Mouse (Mus musculus): ENCODE data around the gene Mrm3.
"Not testable (repeated sequence)": the region's sequence is repeated elsewhere in the genome, so short reads cannot be mapped to it uniquely, and the experiment has no call there.

The Mrm3 gene

DNA sequence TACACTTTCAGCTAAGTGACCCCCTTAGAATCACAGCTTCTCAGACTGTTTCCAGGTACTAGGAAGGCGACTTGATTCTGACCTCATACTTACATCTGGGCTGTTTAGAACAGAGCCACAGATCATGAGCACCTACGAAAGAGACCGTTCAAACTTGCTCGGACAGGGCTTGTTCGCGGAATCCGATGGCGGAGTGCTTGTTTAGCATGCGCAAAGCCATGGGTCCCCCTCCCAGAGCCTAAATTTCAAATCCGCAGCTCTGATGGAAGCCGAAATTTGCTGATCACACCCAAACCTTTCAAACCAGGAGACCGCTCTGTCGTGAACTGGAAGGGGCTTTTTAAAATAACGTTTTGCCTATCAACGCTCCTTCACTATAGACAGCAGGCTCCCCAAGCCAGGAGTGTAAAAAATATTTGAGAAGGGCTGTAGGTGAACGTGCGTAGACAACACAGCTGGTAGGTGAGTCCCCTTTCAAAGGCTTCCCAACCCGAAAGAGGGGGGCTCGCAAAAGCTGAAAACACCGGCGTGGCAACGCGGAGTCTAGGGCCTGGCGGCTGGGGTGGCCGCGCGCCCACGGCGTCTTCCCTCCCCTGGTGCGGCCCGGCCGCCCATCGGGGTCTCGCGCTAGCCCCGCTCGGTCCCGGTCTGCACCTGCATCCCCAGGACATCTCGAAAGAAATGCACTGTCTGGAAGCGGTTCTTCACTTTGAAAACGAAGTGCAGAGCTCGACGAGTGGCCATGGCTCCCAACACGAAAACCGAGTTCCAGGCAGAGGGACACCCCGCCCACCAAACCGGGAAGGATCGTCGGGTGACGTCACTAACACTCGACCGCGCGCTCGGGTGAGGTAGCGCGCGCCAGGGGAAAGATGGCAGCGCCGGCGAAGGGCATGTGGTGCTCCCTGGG is at the start of gene Mrm3, which contains the start of gene Glod4:
TSS of gene Mrm3 (plus strand) at position 815 of the 910 bp plus-strand sequence.
TSS of gene Glod4 (minus strand) at position 825 of the 910 bp plus-strand sequence.
- DNase-seq: peak; percentile 91

DNA sequence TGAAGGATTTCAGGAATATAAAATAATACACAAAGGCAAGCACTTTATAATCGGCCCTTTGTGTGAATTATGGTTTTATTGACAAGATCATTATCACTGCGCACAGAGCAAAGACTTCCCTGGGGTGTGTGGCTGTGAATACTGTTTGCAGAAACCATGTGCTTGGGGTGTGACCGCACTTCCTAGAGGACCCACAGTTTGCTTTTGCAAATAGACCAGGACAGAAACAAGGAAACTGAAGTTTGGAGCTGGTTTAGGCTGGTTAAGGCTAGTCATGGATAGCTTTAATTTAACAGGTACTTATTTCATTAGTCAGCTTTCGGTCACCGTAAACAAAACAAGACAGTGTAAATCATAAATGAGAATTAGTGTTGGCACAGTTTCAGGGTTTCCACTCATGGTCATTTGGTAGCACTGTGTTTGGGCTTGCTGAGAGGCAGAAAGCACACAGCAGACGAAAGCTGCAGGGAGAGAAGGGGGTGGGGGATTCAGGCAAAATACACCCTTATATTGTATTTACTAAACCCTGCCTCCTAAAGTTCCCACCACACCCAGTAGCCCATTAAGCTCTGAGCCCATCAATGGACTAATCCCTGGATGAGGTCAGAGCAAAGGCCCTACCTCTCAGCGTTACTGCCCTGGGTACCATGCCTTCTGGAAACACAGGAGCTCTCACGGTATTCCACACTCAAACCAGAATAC is 47.1 kb upstream of the Mrm3 start:
- no peak for DNase-seq

GRCm38 (mm10) chr11:76196977-76197469 is 46.5 kb upstream of the Mrm3 start:
- no peak for DNase-seq

- DNase-seq: peak; percentile 90
Observed at GRCm38 (mm10) chr11:76201761-76202674, 41.5 kb upstream of the Mrm3 start.

GRCm38 (mm10) chr11:76206793-76207192 is 36.7 kb upstream of the Mrm3 start:
- no peak for DNase-seq

DNA sequence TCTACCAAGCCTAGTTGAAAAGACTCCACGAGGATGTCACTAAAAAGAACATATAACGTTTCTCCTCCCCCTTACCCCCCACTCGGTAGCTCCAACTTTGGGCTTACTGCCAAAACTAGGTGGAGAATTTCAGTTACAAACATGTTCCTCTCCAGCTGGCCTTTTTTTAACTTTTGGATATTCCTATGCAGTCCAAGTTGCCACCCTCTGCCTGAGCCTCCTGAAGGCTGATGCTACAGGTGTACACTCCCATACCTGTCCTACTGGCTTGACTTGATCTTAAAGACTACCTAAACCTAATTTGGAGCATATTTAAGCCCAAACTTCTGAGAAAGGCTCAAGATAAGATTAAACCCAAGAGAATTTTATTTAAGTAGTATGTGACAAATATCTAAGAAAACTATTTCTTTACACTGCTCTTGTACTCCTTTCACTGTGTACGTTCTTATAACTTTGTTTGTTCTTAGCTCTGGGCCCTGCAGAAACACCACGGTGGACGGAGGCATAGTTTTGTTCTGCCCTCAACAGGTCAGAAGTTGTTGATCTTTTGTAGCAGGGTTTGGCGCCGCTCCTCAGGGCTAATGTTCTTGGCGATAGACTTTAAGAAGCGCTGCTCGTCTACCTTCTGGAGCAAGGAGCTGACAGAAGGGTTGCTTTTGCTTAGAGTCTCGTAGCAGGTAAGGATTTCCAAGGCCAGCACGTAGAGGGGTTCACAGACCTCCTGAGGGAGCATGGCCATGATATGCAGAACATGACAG is 33.1 kb upstream of the Mrm3 start:
- no peak for DNase-seq

- DNase-seq: not testable (repeated sequence)
Observed at GRCm38 (mm10) chr11:76211595-76211994, 31.9 kb upstream of the Mrm3 start.

GRCm38 (mm10) chr11:76213841-76214240 is 29.7 kb upstream of the Mrm3 start:
- DNase-seq: no peak

GRCm38 (mm10) chr11:76215011-76215410 is 28.5 kb upstream of the Mrm3 start:
- no peak for DNase-seq

GRCm38 (mm10) chr11:76216049-76216540 is 27.4 kb upstream of the Mrm3 start:
- DNase-seq: no peak

GRCm38 (mm10) chr11:76216681-76217389 is 26.7 kb upstream of the Mrm3 start:
- DNase-seq: no peak

DNA sequence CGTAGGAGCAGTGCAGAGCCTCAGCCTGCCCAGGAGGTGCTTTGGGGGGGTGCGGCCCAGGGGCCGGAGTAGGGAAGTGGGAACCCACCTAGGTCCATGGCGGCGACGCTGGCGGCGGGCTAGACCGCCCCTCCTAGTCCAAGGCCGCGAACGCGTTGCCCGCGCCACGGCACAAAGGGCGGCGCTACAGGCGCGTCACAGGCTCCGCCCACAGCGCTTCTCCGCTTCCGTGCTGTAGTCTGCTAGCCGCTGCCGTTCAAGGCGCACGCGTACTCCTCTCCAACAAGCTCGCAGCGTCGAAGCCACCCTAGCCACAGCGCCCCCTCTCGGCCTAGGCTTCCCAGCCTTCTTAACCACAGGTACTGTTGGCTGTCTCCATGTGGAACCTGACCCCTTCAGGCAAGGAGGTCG is 26.1 kb upstream of the Mrm3 start, which contains the start of the genes Dbil5 and Gemin4:
TSS of gene Dbil5 (plus strand) at position 219 of the 411 bp plus-strand sequence.
TSS of gene Gemin4 (minus strand) at position 275 of the 411 bp plus-strand sequence.
- peak; percentile 95 for DNase-seq

- DNase-seq: no peak
Observed at GRCm38 (mm10) chr11:76224631-76225030, 18.9 kb upstream of the Mrm3 start.

DNA sequence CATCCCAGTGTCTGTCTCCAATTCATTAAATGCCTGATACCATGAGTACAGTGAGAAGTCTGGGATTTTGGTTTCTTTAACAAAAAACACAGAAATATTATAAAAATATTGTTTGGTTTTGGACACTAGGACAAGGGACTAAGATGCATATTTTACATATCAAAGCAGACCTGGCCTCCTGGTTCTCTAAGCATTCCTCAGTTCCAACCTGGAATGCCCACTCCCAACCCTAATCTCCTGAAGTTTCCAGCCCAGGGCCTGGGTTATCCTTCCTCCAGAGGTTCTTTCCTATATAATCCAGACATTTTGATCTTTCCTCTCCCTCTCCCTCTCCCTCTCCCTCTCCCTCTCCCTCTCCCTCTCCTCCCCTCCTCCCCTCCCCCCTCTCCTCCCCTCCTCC is 18.5 kb upstream of the Mrm3 start:
- DNase-seq: no peak

DNA sequence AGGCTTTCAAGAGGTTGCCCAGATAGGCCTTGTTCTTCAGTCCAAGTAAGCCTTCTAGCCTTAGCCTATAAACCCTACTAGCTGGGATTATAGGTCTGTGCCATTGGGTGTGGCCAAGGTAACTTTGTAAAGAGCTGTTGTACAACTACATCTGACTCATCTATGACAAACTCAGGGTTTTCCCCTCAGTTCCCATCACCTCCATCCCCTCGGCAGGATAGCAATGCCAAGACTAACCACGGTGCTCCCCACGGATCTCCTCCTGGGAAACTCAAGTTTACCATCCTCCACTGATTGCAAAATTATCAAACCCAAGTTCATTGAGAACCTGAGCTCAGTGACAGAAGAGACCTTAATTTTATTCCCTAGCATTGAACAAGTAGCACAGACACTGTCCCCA is 7.4 kb upstream of the Mrm3 start:
- DNase-seq: no peak

DNA sequence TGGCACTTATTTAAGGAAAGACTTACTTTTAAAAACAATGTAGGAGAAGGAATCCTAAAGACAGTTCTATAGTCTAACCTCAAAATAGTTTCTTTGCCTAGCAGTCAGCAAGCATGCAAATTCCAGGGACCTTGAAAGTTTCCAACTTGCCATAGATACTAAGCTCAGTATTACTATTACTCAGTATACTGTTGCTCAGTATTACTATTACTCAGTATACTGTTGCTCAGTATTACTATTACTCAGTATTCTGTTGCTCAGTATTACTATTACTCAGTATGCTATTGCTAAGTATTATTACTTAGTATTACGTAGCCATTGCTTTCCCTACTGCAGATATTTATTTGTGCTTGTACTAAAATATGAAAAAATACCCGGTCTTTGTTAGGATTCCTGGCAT is 3.8 kb upstream of the Mrm3 start:
- DNase-seq: no peak

DNA sequence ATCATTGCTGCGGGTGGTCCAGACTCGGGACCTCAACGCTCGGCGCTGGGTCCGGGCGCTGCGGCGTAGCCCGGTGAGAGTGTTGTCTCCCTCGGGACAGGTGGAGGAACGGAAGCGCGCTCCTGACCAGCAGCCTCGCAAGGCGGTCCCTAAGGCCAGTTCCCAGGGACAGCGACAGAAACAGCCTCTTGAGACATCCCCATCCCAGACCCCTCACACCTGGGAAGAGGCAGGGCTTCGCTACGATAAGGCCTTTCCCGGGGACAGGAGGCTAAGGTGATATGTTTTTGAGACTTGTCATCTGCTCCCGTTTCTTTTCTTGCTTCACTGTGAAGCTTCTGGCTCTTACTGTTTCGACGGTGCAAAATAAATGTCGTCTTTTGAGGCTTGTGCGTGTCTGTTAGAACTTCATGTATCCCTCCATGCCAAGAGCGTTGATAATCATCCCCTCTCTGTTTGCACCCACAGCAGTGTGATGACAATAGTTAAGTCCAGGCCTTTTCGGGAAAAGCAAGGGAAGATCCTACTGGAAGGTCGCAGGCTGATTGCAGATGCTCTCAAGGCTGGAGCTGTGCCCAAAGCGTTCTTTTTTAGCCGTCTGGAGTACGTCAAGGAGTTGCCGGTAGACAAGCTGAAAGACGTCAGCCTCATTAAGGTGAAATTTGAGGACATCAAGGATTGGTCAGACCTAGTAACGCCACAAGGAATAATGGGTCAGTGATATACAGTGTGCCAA is 464 bp downstream of the Mrm3 start:
- DNase-seq: no peak

- DNase-seq: no peak
Observed at GRCm38 (mm10) chr11:76246439-76246838, 2.9 kb downstream of the Mrm3 start.

DNA sequence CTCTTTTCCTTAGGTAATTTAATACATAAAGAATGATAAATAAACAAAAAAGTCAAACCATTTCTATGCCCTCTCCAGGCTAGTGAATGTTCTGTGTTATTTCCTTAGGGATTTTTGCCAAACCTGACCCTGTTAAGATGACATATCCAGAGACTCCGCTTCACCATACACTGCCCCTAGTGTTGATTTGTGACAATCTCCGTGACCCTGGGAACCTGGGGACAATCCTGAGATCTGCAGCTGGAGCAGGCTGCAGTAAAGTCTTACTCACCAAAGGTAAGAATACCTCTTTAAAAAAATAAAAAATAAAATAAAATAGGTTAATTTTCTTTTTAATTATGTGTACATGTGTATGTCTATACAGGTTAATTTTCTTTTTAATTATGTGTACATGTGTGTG is 3.7 kb downstream of the Mrm3 start:
- no peak for DNase-seq

DNA sequence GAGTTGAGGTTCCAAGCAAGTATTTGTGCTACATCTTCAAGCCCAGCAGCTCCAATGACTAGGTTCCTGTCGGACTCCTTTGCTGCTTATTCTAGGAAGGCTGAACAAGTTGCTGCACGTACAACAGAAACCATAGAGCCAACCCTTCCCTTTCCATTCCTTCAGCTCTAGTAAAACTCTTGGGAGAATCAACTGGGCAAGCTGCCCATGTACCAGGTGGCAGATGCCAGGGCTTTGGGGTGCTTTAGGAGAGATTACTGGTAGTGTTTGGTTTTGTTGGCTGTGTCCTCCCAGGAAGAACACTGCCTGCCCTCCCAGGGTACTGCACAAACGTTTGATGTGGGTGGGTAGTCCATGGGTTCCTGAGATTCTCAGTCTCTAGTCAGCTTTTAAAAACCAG is 8.5 kb downstream of the Mrm3 start:
- peak; percentile 64 for DNase-seq

Measured in cerebellum, adult 8-10 months (tissue).